Mouse (Mus musculus) left cerebral cortex, adult 11 months (tissue): ENCODE results near the gene Lysmd2.
"Not testable (repeated sequence)": the region's sequence is repeated elsewhere in the genome, so short reads cannot be mapped to it uniquely, and the experiment has no call there.

Experiments
- DNase-seq: peaks from one replicate; pipeline ENCODE4 v3.0.0; 2022; ENCODE audit warnings: low spot score

Gene Lysmd2

DNA sequence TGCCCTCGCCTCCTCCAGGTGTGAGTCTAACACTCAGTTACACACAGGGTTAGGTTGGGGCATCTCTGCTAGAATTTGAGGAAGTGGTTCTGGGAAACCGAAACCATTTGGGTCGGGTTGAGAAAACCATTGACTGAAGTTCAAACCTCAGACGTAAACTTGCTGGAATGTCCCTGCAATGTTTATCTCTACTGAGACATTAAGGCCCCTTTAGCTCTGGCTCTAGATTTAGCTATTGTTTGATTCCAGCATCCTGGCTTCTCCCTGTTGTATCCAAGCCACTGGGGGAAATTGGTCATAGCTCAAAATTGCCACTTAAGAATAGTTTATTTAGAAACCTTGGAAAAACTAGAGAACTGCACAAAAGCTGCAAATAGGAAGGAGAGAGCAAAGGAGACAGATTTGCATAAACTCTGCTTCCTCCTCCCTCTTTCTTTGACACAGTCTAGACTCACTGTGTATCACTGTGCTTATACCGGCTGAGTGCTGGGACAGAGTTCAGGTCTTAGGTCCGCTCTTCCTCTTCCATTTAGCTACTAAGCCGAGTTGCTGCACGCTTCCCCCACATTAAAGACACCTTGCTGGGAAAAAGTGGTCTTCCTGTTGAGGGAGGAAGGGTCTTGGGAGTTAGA, 5.4 kb downstream of the Lysmd2 start:
- DNase-seq, result no peak

DNA sequence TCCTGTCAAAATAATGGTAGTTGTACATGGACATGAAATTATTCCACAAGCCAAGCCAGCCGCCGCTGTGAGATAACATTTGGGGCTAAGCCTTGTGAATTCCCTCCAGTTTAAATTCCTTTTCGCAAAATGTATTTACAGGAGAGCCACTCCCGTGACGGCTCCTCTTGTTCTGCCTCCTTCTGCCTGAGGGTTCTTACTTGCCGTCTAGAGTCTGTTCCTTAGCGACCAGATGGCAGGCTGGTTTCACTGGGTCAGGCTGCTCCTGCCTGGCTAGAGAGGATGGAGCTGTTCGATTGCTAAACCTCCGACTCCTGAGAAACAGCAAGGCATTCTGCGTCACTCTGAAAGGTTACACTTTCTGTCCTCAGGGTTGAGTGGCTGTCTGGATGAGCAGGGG, 6.6 kb downstream of the Lysmd2 start:
- DNase-seq, result no peak

DNA sequence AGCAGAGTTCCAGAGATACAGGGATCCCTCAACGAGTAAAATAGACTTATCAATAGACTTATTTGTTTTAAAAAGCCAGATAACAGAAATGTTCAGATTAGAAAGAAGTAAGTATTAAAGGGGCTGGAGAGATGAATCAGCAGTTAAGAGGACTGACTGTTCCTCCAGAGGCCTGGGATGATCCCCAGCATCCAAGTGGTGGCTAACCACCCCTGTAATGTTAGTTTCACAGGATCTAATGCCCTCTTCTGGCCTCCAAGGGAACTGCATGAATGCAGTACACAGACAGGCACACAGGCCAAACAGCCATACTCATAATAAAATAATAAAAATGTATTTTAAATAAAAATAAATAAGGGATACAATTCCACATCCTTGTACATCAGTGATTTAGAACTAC, 7.4 kb downstream of the Lysmd2 start:
- no peak for DNase-seq

DNA sequence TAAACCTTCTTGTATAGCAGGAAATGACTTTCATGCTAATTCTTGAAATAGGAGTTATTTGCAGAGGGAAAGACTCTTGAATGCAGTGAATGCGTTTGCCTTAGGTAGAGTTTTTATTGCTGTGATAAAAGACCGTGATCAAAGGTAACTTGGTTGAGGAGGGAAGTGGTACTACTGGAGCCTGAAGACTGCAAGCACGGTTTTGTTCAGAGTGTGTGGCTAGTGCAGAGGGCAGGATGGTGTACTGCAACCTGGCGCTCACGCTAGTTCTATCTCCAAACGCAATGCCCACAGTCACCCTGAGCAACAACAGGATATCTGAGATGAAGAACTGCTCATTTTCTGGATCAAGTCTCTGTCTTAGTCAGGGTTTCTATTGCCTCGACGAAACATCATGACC, 8.1 kb downstream of the Lysmd2 start:
- no peak for DNase-seq

DNA sequence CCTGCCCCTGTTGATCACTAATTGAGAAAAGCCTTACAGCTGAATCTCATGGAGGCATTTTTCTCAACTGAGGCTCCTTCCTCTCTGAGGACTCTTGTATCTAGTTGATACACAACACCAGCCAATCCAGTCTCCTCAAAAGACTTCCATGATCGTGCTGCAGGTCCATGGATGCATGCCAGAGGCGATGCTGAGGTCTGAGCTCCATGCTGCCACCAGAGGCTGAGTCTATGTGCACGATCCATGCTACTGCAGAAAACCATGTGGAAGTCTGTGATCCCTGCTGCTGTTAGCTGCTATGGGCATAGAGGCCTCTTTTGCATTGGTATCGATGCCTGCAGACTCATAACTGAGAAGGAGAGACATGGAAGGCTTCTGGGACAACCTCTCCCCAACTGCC, 8.7 kb downstream of the Lysmd2 start:
- DNase-seq, result no peak

DNA sequence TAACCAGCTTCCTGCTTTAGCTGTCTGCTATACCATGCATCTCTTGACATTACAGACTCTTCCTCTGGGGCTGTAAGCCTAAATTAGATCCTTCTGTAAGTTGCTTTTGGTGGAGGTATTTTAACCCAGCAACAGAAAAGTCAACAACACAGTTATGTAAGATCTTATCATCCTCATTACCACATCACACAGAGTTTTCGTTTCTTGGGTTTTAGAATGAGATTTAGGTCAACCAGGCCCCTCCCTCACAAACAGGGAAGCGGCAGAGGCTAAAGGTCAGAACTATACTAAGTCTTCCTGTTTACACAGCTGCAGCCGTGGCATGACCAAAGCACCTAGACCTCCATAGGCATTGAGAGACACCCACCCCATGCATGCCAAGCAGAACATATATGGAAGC, 19.9 kb downstream of the Lysmd2 start:
- no peak for DNase-seq

DNA sequence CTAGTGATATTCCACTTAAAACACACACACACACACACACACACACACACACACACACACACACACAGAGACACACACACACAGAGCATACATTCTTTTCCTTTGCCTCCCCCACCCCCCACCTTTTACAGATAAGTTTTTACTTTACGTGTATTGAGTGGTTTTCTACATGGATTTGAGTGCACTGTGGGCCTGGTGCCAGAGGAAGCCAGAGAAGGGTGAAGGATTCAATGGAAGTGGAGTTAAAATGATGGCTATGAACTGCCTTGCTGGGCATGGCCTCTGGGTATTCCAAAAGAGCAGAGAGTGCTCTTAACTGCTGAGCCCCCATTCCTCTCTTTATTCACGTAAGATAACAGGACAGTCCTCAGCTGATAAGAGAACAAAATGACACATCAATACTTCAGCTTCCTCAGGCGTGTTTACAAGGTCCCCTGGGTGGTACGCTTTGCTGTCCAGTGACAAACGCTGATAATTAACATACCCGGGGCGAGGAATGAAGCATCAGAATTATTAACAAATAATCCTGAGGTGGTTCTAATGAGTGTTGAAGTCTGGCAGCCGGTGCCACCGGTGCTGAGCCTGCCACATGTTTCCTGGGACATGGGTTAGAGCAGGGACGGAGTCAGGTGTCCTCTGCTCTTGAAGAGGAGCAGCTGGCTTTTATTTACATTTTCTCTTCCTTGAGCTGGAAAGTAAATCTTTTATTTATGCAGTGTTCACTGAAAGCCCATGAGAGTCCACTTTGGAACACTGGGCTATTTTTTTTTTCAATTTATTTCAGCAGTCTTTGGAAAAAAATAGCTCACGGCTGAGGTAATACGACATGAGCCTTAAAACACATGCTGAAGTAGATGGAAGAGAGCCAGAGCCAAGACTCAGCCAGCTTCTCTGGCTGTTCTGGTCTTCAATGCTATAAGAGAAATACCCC, 28.7 kb downstream of the Lysmd2 start:
- DNase-seq, result no peak

DNA sequence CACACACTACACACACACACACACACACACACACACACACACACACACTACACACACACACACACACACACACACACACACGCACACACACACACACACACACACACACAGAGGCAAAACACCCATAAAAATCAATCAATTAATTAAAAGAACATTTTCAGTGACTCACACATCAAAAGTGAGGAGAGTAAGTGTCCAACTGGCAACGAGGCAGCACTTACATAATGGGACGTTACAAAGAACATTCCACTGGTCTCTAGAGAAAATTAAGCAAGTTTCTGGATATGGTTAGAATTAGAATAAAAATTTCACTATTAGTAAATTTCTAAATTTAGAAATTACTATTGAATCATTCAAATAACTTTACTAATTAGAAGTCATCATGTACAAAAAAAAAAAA, 30.9 kb downstream of the Lysmd2 start:
- DNase-seq, result not testable (repeated sequence)

DNA sequence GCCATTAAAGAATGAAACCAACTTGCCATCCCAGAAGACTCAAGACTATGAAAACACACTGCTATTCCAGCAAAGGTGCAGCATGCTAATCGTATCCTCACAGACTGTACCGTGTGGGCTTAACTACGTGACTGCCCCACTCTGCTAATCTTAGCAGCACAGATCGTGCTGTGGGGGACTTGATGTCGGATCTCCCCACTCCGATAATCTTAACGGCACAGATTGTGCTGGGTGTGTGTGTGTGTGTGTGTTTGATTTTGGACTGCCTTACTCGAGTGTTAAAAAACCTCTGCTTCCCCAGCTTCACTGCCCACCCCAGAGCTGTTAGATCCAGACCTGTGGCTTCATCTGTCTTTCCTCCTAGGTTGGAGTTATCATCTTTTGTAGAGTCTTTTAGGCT, 35.4 kb downstream of the Lysmd2 start:
- peak; percentile 34 for DNase-seq

DNA sequence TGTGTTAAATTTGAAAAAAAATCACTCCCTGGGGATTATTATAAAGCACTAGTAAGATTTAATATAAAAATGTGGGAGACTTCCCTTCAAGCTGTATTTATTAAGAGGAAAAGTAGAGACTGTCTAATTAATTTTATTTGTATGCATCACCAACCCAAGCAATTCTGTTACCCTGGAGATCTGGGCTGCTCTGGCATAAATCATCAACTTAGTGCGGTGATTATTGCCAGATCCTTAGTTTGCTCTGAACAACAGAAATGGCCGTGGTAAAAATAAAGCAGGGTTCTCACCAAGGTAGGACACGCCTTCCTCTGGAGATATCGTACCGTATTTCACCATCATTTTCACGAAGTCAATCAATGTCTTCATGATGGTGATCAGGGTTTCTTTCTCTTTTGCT, 39.8 kb downstream of the Lysmd2 start:
- no peak for DNase-seq

DNA sequence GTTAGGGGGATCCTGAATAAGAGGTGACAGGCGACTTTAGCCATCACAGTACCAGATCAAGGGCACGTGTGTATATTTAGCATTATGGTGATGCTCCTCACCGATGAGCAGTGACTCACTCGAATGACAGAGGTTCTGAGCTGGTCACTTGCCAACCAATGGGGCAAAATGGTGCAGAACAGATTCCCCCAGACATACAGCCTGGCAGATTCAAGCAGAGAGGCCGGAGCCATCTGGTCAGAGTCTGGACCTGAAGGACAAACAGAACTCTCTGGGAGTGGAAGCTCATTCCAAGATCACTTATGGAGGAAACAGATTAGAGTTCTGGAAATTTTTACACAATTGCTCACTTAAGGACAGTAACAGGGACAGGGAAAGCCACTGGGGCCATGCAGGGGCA, 41.1 kb downstream of the Lysmd2 start:
- DNase-seq, result no peak

DNA sequence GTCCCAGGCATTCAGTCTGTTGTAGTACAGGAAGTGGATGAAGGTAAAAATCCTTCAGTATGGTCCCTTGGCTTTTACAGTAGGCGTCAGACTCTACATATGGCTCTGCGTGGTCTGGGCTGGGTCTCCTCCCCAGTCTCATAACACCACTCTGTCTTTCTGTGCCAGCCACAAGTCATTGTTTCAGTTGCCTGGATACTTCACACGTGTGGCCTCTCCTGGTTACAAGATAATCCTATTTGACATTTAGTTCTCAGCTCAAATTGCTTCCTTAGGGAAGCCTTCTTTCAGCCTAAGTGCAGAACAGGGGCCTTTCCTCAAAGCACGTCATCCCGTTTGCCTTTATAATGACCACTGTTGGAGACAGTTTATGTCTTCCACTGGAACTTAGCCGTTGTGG, 47.2 kb downstream of the Lysmd2 start:
- no peak for DNase-seq

DNA sequence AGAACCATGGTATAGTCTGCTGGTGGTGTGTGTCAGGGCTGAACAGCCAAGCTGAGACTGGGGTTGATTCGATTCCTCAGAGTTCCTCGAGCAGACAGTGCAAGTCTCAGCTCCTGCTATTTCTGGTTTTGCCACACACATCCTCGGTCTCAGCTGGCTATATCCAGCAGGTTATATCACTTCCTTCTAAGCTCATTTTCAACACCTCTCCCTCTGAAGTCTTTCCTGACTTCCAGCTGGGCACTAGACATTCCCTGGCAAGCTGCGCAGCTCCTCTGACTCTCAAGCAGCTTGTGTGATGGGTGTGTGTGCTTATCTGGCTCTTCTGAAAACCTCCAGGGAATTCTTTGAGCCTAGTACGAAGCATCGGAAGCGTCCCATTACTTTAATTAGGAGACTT, 50.7 kb downstream of the Lysmd2 start:
- peak; percentile 58 for DNase-seq

DNA sequence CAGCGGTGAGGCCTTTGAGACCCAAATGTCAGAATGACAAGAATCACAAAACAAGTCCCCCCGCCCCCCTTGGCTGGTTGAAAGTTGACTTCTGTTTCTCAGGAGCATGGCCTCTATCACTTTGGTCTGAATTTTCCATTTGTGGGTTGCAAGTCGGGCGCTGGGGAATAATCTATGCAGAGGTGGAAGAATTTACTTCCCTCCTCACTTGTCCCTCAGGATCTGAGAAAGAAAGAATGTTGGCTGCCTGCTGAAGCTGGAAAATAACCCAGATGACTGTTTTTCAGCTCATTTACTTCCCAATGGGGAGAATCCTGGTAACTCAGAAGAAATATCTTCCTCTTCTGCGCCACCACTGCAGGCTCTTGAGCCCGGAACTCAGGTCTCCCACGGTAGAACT, 52.8 kb downstream of the Lysmd2 start:
- DNase-seq, result no peak

DNA sequence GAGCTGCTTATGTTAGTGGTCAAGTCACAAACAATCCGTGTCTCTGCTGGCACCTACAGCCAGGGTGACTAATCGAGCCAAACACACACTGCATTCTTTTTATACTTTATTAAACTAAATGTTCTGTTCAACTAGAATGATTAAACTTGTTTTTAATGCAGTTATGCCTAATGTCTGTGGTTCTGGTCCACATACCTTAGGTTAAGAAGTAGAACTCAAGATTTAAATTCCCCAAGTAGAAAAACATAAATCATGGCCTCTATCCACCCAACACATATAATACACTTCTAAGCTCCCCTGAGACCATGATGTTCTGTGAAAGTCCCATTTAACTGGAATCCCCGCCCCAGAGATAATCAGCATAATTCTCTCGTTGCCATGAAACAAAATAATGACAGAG, 54.1 kb downstream of the Lysmd2 start:
- DNase-seq, result no peak

DNA sequence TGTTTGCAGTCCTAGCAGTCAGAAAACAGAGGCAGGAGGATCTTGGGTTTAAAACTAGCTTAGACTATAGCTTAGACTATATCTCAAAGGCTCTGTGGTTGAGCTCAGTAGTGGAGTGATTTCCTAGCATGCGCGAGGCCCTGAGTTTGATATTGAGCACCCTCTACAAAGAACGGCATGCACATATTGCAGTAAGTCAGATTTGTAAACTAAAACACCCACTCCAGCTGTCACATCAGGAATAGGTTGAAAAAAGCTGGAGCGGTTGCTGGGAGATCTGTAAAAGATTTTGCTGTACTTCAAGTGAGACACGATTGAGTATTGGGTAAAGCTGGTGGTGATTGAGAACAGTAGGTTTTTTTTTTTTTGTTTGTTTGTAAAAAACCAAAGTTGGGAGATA, 55.1 kb downstream of the Lysmd2 start:
- no peak for DNase-seq

DNA sequence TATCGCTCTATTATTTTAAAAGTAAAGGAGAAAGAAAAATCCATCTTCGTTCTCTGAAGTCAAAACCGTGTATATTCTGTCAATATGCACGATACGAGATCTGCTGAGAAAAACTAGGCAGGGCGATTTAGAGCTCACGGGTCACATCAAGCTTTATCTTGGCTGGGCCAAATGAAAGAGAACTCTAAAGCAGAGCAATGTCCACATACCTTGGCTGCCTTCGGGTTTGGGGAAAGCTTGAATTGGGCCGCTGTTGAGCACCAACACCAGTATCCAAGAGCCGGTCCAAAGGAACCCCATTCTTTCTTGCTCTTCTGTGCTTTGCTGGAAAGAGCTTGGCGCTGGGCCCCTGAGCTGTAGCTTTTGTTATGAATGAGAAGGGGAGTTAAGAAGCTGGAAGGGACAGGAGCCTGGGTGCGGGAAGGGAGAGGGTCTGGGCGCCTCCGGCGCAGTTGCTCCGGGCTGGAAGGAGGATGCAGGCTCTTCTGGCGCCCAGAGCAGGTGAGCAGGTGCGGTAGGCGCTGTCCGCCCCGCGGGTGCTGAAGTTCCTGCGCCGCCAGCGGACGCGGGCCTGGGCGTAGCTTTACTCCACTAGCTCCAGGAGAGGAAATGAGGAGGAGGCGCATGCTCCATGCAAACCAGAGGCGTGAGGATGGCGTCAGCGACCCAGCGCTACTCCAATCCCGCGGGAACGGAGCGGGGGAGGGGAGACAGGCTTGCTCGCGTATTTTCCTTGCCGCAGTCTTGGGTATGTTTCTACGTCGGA, 58.1 kb downstream of the Lysmd2 start, which contains the start of gene Scg3:
Scg3 (minus strand) TSS at position 631 of the 766 bp plus-strand sequence.
- DNase-seq, result peak; percentile 88

DNA sequence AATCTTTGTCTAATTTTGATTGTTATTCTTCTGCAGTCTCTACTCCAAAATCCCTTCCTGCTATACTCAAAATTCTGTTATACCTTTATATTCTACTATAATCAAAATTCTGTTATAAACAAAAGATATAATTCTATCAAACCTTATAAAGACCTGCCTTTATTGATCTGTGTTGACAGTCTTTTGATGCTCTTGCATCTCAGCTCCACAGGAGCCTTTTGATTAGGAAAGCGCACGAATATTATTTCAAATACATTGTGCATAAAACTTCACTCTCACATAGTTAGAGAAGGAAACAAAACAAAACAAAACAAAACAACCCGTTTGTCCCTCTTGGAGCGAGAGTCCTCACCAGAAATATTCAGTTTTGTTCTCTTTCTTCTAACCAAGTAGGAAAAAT, 58.8 kb downstream of the Lysmd2 start:
- DNase-seq, result no peak

DNA sequence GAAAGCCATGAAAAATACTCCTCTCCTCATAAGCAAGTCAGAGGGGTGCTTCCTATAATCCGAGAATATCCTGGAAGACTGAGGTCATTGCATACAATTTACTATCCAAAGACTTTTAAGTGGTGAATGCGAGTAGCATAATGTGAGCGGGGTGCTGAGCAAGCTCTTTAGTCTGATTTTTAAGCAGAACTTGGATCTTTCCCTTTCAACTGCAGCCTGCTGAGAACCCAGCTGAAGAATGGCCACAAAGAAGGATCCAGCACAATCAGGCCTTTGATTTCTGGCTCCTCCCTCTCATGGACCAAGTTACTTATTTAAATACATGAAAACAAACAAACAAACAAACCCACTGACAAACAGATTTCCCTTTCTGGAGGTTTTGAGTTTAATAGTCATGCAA, 59.2 kb downstream of the Lysmd2 start:
- peak; percentile 23 for DNase-seq
